Mouse (Mus musculus) midbrain, embryonic 13.5 days (tissue): ENCODE data around the gene Armc12. TPM values are rescaled to one million over a fixed set of nuclear protein-coding genes. Genes with fewer than 3 reads are reported as not detected.
"Not testable (repeated sequence)": the region's sequence is repeated elsewhere in the genome, so short reads cannot be mapped to it uniquely, and the experiment has no call there.

ENCODE experiments used
- ATAC-seq: fragments of 200-750 bp; cut with Nextera tagmentation; 2 replicates; pipeline ENCODE4 v1.8.0; 2017; ENCODE audit warnings: mild to moderate bottlenecking, moderate TSS enrichment, moderate library complexity
- H3K27ac ChIP-seq: fragments of 300-500 bp; sonication (generic); 2 replicates; pipeline ENCODE4 v1.5.1; 2015; ENCODE audit warnings: inconsistent platforms, mild to moderate bottlenecking, moderate library complexity
- H3K27me3 ChIP-seq: fragments of 300-500 bp; sonication (generic); 2 replicates; pipeline ENCODE4 v1.6.1; 2015; ENCODE audit warnings: mild to moderate bottlenecking, inconsistent platforms
- H3K36me3 ChIP-seq: fragments of 300-500 bp; sonication (generic); 2 replicates; pipeline ENCODE4 v1.6.1; 2015; ENCODE audit warnings: mild to moderate bottlenecking, inconsistent platforms
- H3K4me1 ChIP-seq: fragments of 300-500 bp; sonication (generic); replicated peaks from 2 replicates; pipeline ENCODE4 v1.6.1; 2015; ENCODE audit warnings: inconsistent platforms
- H3K4me2 ChIP-seq: fragments of 300-500 bp; sonication (generic); replicated peaks from 2 replicates; pipeline ENCODE4 v1.6.1; 2015; ENCODE audit warnings: moderate library complexity, mild to moderate bottlenecking, inconsistent platforms
- H3K4me3 ChIP-seq: fragments of 300-500 bp; sonication (generic); replicated peaks from 2 replicates; pipeline ENCODE4 v1.5.1; 2015; ENCODE audit warnings: mild to moderate bottlenecking, inconsistent platforms
- H3K9ac ChIP-seq: fragments of 300-500 bp; sonication (generic); replicated peaks from 2 replicates; pipeline ENCODE4 v1.6.1; 2015; ENCODE audit warnings: mild to moderate bottlenecking, inconsistent platforms
- H3K9me3 ChIP-seq: fragments of 300-500 bp; sonication (generic); 2 replicates; pipeline ENCODE4 v1.6.1; 2016; ENCODE audit warnings: mild to moderate bottlenecking, inconsistent platforms
- WGBS: fragments of 180-500 bp; shearing (Covaris S2); methylation state at CpG from one replicate; pipeline ENCODE4 v1.1.7; 2015; 5-methylcytosine and 5-hydroxymethylcytosine counted together
- polyA plus RNA-seq: library from polyadenylated mRNA; unstranded; fragments of >200 nt; fragmentation: Nextera tagmentation; extraction: Ambion mirVana; gene quantifications from 2 replicates; pipeline ENCODE4 v1.2.1, GENCODE M21; 2015

The Armc12 gene
- polyA plus RNA-seq, 1 experiment from 2014 or later, result not detected

DNA sequence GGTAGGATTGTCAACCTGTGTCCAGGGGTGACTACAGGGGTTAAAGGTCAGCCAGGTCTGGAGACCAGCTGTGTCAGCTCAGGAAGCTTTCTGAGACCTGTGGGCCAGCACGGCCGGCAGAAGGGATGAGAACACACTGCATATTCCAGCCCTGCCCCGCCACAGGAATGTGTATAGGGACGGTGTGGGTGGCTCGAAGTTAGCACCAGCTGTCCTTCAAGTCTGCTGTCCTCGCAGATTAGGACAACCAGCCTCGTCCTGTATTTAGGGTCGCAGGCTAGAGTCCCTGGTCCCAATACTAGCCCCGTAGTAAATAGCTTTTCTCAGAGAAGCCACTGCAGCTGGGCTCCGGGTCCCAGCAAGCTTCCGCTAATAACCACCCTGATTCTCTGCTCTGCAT, 17.9 kb downstream of the Armc12 start:
- no peak overlapping the region for H3K9ac ChIP-seq
- H3K9me3 ChIP-seq, result no peaks in the 10 kb centered on the region
- H3K27me3 ChIP-seq, result 0 out of 2 replicates have a peak, but pooled peaks cover 4% of the 10 kb centered on the region
- no peak for ATAC-seq
- H3K36me3 ChIP-seq, result no peaks in the 10 kb centered on the region
- no peak overlapping the region for H3K4me2 ChIP-seq
- WGBS, result 79% methylated on average over 11 of the region's 11 CpGs
- H3K4me1 ChIP-seq, result 0 out of 2 replicates have a peak, but pooled peaks cover 5% of the 10 kb centered on the region
- no peak overlapping the region for H3K27ac ChIP-seq
- no peak overlapping the region for H3K4me3 ChIP-seq

DNA sequence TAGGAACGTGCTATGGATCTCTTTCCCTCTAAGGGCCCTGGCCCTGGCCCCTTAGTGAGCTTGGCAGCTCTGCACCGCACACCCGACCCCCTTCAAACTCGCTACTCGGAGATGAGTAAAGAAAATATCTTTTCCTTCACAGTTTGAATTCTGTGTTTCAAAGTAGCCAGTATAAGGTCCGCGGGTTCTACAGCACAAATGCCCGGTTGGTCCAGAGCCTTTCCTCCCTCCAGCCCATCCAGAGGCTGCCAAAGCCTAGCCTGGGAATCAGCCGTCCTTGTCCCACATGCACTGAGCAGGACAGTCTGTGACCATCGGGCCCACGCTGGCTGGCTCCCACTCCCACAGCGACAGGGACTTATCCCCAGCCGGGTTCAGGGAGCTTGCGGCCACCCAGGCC, 18.5 kb downstream of the Armc12 start, which contains the start of gene Clpsl2:
Gene Clpsl2, plus strand, starts transcription at position 301 of the 400 bp plus-strand sequence.
- Histone ChIP-seq H3K27me3 (0 out of 2 replicates have a peak, but pooled peaks cover 4% of the 10 kb centered on the region), H3K36me3 (no peaks in the 10 kb centered on the region), H3K9ac (no peak within 1 kb of the TSS), H3K9me3 (no peaks in the 10 kb centered on the region), H3K4me3 (no peak within 1 kb of the TSS), H3K4me1 (0 out of 2 replicates have a peak, but pooled peaks cover 5% of the 10 kb centered on the region), H3K4me2 (no peak within 1 kb of the TSS), H3K27ac (no peak within 1 kb of the TSS)
- WGBS, result 74% methylated on average over 14 of the region's 14 CpGs
- ATAC-seq, result no peak

DNA sequence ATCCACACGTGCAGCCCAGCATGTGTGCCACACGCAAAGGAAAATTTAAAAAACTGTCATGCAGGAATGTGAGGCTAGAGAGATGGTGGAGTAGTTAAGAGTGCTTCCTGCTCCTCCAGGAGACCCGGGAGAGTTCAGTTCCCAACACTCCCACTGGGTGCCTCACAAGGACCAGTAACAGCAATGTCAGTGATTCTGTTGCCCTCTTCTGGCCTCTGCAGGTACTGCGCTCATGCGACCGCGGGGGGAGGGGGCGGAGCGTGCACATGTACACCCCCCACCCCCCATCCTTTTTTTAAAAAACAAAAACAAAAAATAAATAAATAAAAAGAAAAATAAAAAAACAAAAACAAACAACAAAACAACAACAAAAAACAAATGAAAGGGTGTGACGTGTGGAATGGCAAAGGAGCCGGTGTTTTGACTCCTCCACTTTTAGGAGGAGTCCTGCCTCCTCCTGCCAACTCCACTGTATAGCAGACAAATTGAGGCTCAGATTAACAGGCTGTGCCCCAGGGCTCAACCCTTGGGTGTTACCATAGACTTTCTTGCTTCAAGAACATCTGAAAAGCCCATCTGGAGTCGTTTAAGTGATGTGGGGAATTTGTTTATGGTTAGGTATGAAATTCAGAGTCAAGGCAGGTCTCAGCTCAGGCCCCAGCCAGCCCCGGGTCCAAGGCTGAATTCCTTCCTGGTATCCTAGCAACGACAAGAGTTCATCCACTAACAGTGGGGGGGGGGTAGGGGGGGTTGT, 22.6 kb downstream of the Armc12 start:
- H3K27me3 ChIP-seq, result 0 out of 2 replicates have a peak, but pooled peaks cover 4% of the 10 kb centered on the region
- 8% methylated on average over 14 of the region's 14 CpGs for WGBS
- no peak overlapping the region for H3K27ac ChIP-seq
- no peaks in the 10 kb centered on the region for H3K9me3 ChIP-seq
- ATAC-seq, result no peak
- H3K36me3 ChIP-seq, result no peaks in the 10 kb centered on the region
- H3K4me2 ChIP-seq, result no peak overlapping the region
- no peak overlapping the region for H3K9ac ChIP-seq
- H3K4me3 ChIP-seq, result no peak overlapping the region
- peaks cover 18% of the 10 kb centered on the region; the same call in 1 of the 2 replicates for H3K4me1 ChIP-seq

DNA sequence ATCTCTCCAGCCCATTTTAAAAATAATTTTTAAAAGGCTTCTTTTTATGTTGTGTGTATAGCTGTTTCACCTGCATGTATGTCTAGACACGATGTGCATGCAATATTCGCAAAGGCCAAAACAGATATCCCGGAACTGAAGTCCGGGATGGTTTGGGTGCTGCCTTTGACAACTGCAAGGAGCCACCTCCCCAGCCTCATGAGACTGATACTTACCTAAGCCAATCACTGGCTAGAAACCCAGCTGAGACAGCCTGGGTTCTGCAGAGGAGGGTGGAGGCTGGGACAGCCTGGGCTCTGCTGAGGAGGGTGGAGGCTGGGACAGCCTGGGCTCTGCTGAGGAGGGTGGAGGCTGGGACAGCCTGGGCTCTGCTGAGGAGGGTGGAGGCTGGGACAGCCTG, 23.4 kb downstream of the Armc12 start:
- ATAC-seq, H3K36me3 ChIP-seq, H3K4me3 ChIP-seq, H3K27ac ChIP-seq, H3K9ac ChIP-seq, H3K27me3 ChIP-seq, H3K4me2 ChIP-seq, H3K9me3 ChIP-seq: not testable (repeated sequence)
- H3K4me1 ChIP-seq, result peaks cover 18% of the 10 kb centered on the region; the same call in 1 of the 2 replicates
- WGBS, result 94% methylated on average over 4 of the region's 4 CpGs

DNA sequence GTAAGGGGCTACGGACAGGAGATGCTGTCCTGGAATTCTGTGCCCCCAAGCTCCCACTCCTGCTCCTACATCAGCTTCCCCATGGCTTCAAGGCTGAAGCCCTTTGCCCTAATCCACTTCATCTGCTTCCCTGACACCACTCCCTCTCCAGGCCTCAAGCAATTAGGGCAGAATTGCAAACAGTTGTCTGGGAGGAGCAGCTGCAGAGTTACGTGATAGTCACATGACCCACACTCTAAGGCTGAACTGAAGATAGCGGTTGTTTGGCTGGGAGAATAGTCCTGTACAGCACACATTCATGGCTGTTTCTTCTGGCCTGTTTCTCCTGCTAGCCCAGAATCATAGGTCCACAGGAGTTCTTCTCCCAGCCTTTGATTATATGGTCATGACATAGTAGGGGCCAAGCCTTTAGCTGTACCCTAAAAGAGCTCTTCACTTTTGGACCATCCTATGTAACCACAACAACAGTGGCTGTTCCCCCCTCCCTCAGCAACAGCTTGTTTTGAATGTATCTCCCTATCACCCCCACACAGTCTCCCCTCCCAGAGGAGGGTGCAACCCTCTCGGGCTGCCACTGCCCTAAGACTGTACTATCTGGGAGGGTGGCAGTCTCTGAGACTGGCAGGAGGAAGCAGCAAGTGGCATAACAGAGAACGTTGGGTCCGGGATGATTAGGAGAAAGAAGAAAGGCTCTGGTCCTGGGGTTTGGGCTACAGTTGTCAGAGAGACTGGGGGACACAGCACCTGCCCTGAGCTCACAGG, 26.2 kb downstream of the Armc12 start:
- Histone ChIP-seq H3K4me1 (peaks cover 18% of the 10 kb centered on the region; the same call in 1 of the 2 replicates), H3K9ac (no peak overlapping the region), H3K4me2 (no peak overlapping the region), H3K36me3 (no peaks in the 10 kb centered on the region), H3K27ac (no peak overlapping the region), H3K4me3 (no peak overlapping the region), H3K27me3 (no peaks in the 10 kb centered on the region), H3K9me3 (no peaks in the 10 kb centered on the region)
- ATAC-seq, result no peak; the same call in 1 of the 2 replicates
- WGBS, result 65% methylated on average over 6 of the region's 6 CpGs

DNA sequence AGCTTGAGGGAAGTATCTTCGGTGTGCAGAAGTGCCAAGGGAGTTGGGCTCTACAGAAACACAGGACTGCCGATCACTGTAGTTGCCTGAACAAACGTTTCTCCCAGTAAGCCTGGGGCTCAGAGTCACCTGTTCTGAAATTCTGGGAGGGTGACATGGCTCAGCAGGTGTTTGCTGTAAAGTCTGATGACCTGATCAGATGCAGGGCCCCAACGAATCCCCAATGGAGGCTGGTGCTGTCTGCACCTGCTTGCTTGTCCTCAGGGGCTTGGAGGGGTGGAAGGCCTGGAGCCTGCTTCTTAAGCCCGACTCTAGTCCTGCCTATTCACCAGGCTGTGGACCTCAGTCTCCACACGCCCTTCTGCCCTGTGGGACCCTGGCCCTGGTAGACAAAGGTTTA, 27.2 kb downstream of the Armc12 start:
- Histone ChIP-seq H3K9me3 (no peaks in the 10 kb centered on the region), H3K9ac (no peak overlapping the region), H3K36me3 (no peaks in the 10 kb centered on the region), H3K4me2 (no peak overlapping the region), H3K27me3 (no peaks in the 10 kb centered on the region), H3K4me1 (peaks cover 18% of the 10 kb centered on the region; the same call in 1 of the 2 replicates), H3K27ac (no peak overlapping the region), H3K4me3 (no peak overlapping the region)
- 77% methylated on average over 6 of the region's 6 CpGs for WGBS
- ATAC-seq, result no peak

DNA sequence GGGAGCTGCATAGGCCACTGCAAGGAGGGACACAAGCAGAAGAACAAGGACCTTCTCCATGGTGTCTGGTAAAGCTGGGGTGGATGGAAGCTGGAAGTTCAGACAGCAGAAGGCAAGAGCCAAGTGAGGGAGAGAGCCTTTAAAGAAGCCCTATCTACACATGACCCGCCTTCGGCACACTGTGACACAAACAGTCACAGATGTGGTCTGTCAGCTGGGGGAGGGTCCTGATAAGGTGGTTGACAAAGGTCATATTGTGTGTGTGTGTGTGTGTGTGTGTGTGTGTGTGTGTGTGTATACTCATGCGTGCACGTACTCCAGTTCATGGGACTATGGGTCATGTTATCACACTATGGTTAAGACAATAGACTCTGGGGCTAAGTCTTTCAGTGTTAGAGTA, 30.0 kb downstream of the Armc12 start, which contains the start of gene Clps:
Gene Clps, minus strand, starts transcription at position 169 of the 400 bp plus-strand sequence.
- ATAC-seq, result no peak
- Histone ChIP-seq H3K27ac (no peak within 1 kb of the TSS), H3K9ac (no peak within 1 kb of the TSS), H3K4me1 (peaks cover 13% of the 10 kb centered on the region; the same call in 1 of the 2 replicates), H3K9me3 (no peaks in the 10 kb centered on the region), H3K27me3 (no peaks in the 10 kb centered on the region), H3K36me3 (no peaks in the 10 kb centered on the region), H3K4me2 (no peak within 1 kb of the TSS), H3K4me3 (no peak within 1 kb of the TSS)
- WGBS, result 93% methylated on average over 4 of the region's 4 CpGs

DNA sequence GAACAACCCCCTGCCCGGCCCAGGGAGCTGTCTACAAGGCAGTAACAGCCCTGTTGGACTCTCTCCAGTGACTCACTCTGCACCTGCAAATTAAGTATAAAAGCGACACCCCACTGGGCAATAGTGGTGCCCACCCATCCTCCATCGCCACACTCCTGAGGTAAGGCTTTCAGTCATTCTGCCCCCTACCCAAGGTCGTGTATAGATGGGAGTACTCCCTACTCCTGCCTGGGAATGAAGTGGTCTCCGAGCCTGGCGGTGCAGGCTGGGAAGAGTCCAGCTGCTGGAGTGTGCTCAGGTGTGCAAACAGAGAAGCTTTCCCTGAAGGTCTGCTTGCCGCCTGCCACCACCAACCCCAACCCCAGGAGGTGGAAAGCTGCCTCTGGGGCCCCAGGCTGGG, 31.0 kb downstream of the Armc12 start:
- Histone ChIP-seq H3K36me3 (no peaks in the 10 kb centered on the region), H3K27ac (no peak overlapping the region), H3K27me3 (no peaks in the 10 kb centered on the region), H3K9ac (no peak overlapping the region), H3K9me3 (no peaks in the 10 kb centered on the region), H3K4me1 (peaks cover 6% of the 10 kb centered on the region; the same call in 1 of the 2 replicates), H3K4me2 (no peak overlapping the region), H3K4me3 (no peak overlapping the region)
- WGBS, result 67% methylated on average over 7 of the region's 7 CpGs
- no peak for ATAC-seq

DNA sequence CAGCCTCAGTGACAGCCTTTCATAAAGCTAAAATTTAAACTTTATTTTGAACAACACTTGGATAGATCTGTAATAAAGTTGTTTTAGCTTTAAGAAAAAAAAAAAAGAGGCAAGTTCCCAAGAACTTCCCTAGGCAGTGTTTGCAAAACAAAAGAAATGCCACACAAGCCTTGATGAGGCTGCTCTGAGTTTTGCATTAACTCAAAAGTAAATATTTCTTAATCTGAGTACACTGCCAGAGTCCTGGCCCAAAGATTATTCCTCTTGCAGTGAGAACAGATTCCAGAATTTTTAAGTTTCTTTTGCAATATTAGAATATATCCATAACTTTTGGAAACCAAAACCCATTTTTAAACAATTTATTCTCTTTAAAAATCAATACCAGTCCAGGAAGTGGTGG, 34.6 kb downstream of the Armc12 start:
- H3K4me3 ChIP-seq, result no peak overlapping the region

DNA sequence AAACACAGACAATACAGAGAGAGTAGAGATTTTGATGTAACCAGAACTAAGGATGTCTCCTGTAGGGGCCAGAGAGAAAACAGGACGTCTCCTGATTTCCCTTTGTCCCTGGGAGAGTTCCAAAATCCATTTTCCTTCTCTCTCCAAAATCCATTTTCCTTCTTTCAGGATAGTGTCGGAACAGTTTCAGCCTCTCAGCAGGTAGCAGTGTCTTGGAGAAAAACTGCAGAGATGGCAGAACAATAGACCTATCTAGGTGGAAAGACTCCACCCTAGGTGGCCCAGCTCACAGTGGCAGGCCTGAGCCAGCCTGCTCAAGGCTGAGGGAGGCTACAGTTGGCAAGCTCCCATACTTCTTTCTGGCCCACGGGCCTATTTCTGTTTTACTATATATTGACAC, 36.9 kb downstream of the Armc12 start:
- Histone ChIP-seq H3K27me3 (no peaks in the 10 kb centered on the region), H3K36me3 (no peaks in the 10 kb centered on the region), H3K9me3 (no peaks in the 10 kb centered on the region), H3K4me3 (no peak overlapping the region), H3K27ac (no peak overlapping the region), H3K4me1 (no peaks in the 10 kb centered on the region), H3K4me2 (no peak overlapping the region), H3K9ac (no peak overlapping the region)
- WGBS, result 21% methylated on average over 3 of the region's 3 CpGs
- no peak for ATAC-seq

More for the DNA sequence above, 34.6 kb downstream of the Armc12 start:
- H3K27ac ChIP-seq, result no peak overlapping the region
- no peaks in the 10 kb centered on the region for H3K36me3 ChIP-seq
- no peaks in the 10 kb centered on the region for H3K9me3 ChIP-seq
- ATAC-seq, result no peak
- H3K4me2 ChIP-seq, result no peak overlapping the region
- no peaks in the 10 kb centered on the region for H3K4me1 ChIP-seq
- no peak overlapping the region for H3K9ac ChIP-seq
- H3K27me3 ChIP-seq, result no peaks in the 10 kb centered on the region

DNA sequence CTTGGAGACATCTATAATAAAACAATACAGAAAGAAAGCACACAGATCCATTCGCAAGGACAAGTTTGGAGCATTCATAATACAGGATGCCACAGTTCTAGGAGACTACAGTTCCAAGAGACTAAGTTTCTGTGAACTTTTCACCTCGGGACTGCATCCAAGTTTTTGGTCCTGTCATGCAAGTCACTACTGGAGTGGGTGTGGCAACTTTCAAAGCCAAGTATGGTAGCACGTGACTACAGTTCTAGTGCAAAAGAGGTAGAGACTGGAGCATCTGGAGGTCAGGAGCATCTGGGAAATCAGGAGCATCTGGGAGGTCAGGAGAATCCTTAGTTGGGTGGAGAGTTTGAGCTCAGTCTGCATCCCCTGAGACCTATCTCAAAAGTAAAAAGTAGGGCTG, 41.3 kb downstream of the Armc12 start:
- Histone ChIP-seq H3K4me1 (peaks cover 9% of the 10 kb centered on the region), H3K9ac (no peak overlapping the region), H3K4me2 (no peak overlapping the region), H3K9me3 (no peaks in the 10 kb centered on the region), H3K27ac (no peak overlapping the region), H3K4me3 (no peak overlapping the region), H3K36me3 (no peaks in the 10 kb centered on the region), H3K27me3 (peaks cover 6% of the 10 kb centered on the region; the same call in 1 of the 2 replicates)
- WGBS, result 86% methylated on average over 3 of the region's 3 CpGs
- no peak for ATAC-seq

DNA sequence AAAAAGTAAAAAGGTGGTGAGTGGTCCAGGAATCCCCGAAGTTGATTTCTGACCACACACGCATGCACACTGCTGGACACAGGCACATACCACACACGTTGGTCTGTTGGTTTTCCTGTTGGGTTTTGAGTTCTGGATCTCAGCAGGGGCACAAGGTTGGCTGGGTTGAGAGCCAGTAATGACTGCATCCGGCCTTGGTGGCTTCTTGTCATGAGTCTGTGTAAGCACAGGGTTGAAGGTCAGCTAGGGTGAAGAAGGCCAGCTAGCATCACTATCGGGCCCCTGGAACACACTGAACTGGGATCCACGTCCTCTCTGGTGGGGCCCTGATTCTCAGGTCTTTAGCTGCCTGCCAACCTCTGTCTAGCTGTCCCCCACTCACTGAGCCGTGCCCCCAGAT, 41.9 kb downstream of the Armc12 start:
- Histone ChIP-seq H3K4me3 (no peak overlapping the region), H3K4me2 (no peak overlapping the region), H3K4me1 (peaks cover 9% of the 10 kb centered on the region), H3K27me3 (peaks cover 6% of the 10 kb centered on the region; the same call in 1 of the 2 replicates), H3K9ac (no peak overlapping the region), H3K9me3 (no peaks in the 10 kb centered on the region), H3K27ac (no peak overlapping the region), H3K36me3 (no peaks in the 10 kb centered on the region)
- ATAC-seq, result no peak
- WGBS, result 85% methylated on average over 7 of the region's 7 CpGs
